Mouse (Mus musculus) lung, embryonic 14.5 days (tissue): ENCODE measurements around the gene Tnfaip2. TPM values are rescaled to one million over a fixed set of nuclear protein-coding genes. Genes with fewer than 3 reads are reported as not detected.

Source experiments
- ATAC-seq: fragments of 200-750 bp; cut with Nextera tagmentation; 2 replicates; pipeline ENCODE4 v1.8.0; 2017; ENCODE audit warnings: mild to moderate bottlenecking, moderate TSS enrichment, moderate library complexity; ENCODE audit not compliant: insufficient read depth
- DNase-seq: peaks from one replicate; pipeline ENCODE4 v3.0.0-alpha.2; 2015
- H3K27ac ChIP-seq: fragments of 300-500 bp; sonication (generic); 2 replicates; pipeline ENCODE4 v1.5.1; 2014; ENCODE audit warnings: low read depth, mild to moderate bottlenecking, moderate library complexity
- H3K27me3 ChIP-seq: fragments of 300-500 bp; sonication (generic); 2 replicates; pipeline ENCODE4 v1.6.1; 2014; ENCODE audit warnings: low read length, control low read depth; ENCODE audit not compliant: insufficient read depth
- H3K36me3 ChIP-seq: fragments of 300-500 bp; sonication (generic); 2 replicates; pipeline ENCODE4 v1.6.1; 2014; ENCODE audit warnings: control low read depth; ENCODE audit not compliant: insufficient read depth
- H3K4me1 ChIP-seq: fragments of 300-500 bp; sonication (generic); 2 replicates; pipeline ENCODE4 v1.6.1; 2014; ENCODE audit warnings: antibody characterized with exemption, control low read depth; ENCODE audit not compliant: insufficient read depth
- H3K4me2 ChIP-seq: fragments of 300-500 bp; sonication (generic); 2 replicates; pipeline ENCODE4 v1.6.1; 2014; ENCODE audit warnings: mild to moderate bottlenecking
- H3K4me3 ChIP-seq: fragments of 300-500 bp; sonication (generic); 2 replicates; pipeline ENCODE4 v1.5.1; 2014; ENCODE audit warnings: low read depth, low read length
- H3K9ac ChIP-seq: fragments of 300-500 bp; sonication (generic); 2 replicates; pipeline ENCODE4 v1.6.1; 2014
- H3K9me3 ChIP-seq: fragments of 300-500 bp; sonication (generic); 2 replicates; pipeline ENCODE4 v1.6.1; 2016; ENCODE audit warnings: low read depth, low read length, control low read depth
- CTCF ChIP-seq: IDR thresholded peaks from 2 replicates; pipeline ENCODE4 v1.5.1; 2016; ENCODE audit warnings: antibody characterized with exemption, low read depth
- WGBS: fragments of 180-500 bp; shearing (Covaris S2); extraction: QIAGEN DNeasy Blood & Tissue Kit; methylation state at CpG from one replicate; pipeline ENCODE4 v1.1.7; 2014; 5-methylcytosine and 5-hydroxymethylcytosine counted together
- polyA plus RNA-seq: library from polyadenylated mRNA; unstranded; fragments of >200 nt; fragmentation: Nextera tagmentation; extraction: Ambion mirVana; gene quantifications from 2 replicates; pipeline ENCODE4 v1.2.1, GENCODE M21; 2014

Gene Tnfaip2
- polyA plus RNA-seq, 1 experiment from 2014 or later = 2.0 TPM

DNA sequence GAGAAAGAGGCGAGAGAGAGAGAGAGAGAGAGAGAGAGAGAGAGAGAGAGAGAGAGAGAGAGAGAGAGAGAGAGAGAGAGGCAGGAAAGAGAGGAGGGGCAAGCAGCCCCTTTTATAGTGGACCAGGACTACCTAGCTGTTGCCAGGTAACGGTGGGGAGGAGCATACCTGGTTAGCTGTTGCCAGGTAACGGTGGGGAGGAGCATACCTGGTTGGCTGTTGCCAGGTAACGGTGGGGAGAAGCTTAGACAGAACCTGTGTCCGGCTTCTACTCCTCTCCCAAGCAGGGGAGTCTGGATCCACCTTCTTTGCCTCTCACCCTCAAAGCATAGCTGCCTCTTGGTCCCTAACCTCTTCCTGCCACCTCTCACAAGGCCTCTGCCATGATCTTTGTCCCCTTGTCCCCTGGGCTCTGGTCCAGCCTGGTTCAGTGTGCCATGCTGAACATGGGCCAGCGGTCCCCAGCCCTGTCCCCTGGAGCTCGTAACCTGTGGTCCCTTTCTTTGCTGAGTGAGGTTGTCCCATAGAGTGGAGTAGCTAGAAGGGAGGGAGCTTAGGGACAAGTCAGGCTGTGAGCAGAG lies 8.0 kb upstream of the Tnfaip2 start:
- ATAC-seq = no peak
- TF ChIP-seq CTCF = no peak
- peak; percentile 47 for DNase-seq
- Histone ChIP-seq H3K4me3 (no peak overlapping the region), H3K27ac (peak overlapping the region; percentile 51), H3K4me2 (peak overlapping the region; percentile 23), H3K36me3 (no peaks in the 10 kb centered on the region), H3K27me3 (peaks cover 18% of the 10 kb centered on the region), H3K4me1 (peaks cover 11% of the 10 kb centered on the region; the same call in 1 of the 2 replicates), H3K9me3 (no peaks in the 10 kb centered on the region), H3K9ac (no peak overlapping the region)
- 40% methylated on average over 6 of the region's 7 CpGs for WGBS

DNA sequence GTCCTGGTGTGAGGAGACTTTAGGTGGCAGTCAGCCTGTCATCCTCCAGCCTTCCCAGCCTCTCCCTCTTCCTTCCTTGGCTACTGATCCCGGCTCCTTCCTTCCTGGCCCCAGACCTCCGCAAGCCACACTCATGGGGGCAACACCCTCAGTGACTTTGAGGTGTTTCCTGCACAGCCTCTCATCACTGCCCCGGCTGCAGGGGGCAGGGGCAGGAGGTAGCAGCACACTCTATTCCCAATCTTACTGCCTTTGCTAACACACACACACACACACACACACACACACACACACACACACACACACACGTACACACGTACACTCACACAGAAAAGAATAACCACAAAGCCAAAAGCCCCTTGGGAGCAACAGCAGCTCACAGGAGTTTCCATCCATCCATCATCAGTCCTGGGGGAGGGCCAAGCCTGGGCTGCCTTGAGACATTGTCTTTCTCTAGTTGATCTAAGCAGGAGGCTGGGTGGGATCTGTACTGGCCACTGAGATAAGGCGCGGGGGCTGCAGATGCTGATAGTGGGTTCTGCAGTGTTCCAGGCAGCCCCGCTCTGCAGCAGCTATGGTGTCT lies 7.4 kb upstream of the Tnfaip2 start:
- Histone ChIP-seq H3K4me3 (no peak overlapping the region), H3K9ac (no peak overlapping the region), H3K9me3 (no peaks in the 10 kb centered on the region), H3K27ac (peak overlapping the region; percentile 51), H3K36me3 (no peaks in the 10 kb centered on the region), H3K4me1 (peaks cover 7% of the 10 kb centered on the region; the same call in 1 of the 2 replicates), H3K4me2 (peak overlapping the region; percentile 23), H3K27me3 (peaks cover 13% of the 10 kb centered on the region)
- WGBS = 24% methylated on average over 8 of the region's 8 CpGs
- TF ChIP-seq CTCF = no peak
- ATAC-seq (no peak), DNase-seq (peak; percentile 57)

- no peak overlapping the region for H3K9ac ChIP-seq
- no peak for ATAC-seq
- 83% methylated on average over 3 of the region's 3 CpGs for WGBS
Observed at GRCm38 (mm10) chr12:111436170-111436569, 6.1 kb upstream of the Tnfaip2 start.

DNA sequence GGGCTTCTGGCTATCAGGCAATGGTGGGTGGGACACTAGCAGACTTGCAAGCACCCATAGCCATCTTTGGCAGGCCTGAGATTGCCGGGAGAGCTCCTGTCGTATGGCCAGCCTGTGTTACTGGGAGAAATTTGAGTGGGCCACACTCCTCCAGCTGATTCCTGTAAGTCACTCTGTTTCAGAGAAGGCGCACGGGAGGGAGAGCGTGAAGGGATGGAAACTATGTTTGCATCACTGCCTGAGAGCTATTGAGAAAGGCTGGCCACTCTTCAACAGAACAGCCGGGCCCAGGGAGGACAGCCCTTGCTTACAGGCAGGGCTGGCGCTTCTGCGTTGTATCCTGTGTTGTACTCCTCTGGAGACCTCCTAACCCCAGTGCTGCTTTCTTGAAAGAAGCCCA lies 5.6 kb upstream of the Tnfaip2 start:
- Histone ChIP-seq H3K4me2 (no peak overlapping the region), H3K27me3 (peaks cover 3% of the 10 kb centered on the region; the same call in 1 of the 2 replicates), H3K36me3 (no peaks in the 10 kb centered on the region), H3K9ac (no peak overlapping the region), H3K4me3 (no peak overlapping the region), H3K27ac (no peak overlapping the region), H3K9me3 (no peaks in the 10 kb centered on the region), H3K4me1 (no peaks in the 10 kb centered on the region)
- DNase-seq = no peak
- no peak for TF ChIP-seq CTCF
- no peak for ATAC-seq
- 51% methylated on average over 8 of the region's 8 CpGs for whole genome bisulfite sequencing

More at GRCm38 (mm10) chr12:111436170-111436569, 6.1 kb upstream of the Tnfaip2 start:
- Histone ChIP-seq H3K4me2 (no peak overlapping the region), H3K27ac (no peak overlapping the region), H3K4me3 (no peak overlapping the region), H3K27me3 (no peaks in the 10 kb centered on the region), H3K36me3 (no peaks in the 10 kb centered on the region), H3K9me3 (no peaks in the 10 kb centered on the region), H3K4me1 (no peaks in the 10 kb centered on the region)
- no peak for DNase-seq
- no peak for TF ChIP-seq CTCF

DNA sequence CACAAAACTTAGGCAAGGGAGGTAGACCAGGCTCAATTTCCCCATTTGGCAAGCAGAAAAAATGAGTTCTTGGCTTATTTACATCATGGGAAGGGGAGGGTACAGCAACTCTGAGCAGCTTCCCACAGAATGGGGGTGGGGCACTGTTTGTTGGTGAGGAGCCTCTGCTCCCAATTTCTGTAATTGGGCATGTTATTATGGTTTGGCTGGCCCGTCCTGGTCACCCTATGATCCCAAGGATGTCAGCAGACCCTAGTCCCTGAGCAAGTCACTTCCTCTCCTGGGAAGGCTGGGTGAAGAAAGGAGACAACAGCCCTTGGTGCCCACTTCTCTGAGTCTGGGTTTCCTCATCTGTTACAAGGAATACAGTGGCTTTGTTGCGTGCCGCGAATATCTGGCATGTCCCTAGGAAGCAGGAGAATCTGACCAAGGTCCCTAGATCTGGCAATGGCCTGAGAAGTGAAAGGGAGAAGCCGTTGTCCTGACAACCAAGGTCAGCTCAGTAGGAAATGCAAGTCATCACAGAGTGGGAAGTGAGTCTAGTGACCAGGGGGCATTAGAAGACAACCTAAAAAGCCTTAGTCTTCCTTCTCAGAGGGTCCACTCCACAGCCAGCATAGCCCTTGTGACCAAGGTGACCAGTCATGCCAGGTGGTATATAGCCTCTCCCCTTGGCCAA lies 4.9 kb upstream of the Tnfaip2 start:
- no peak overlapping the region for H3K4me3 ChIP-seq
- H3K9ac ChIP-seq = no peak overlapping the region
- no peak for ATAC-seq
- no peak overlapping the region for H3K27ac ChIP-seq
- H3K36me3 ChIP-seq = no peaks in the 10 kb centered on the region
- no peak for TF ChIP-seq CTCF
- 63% methylated on average over 5 of the region's 5 CpGs for WGBS
- DNase-seq = no peak
- H3K4me1 ChIP-seq = peaks cover 3% of the 10 kb centered on the region; the same call in 1 of the 2 replicates
- no peak overlapping the region for H3K4me2 ChIP-seq
- H3K9me3 ChIP-seq = no peaks in the 10 kb centered on the region
- peaks cover 10% of the 10 kb centered on the region for H3K27me3 ChIP-seq

DNA sequence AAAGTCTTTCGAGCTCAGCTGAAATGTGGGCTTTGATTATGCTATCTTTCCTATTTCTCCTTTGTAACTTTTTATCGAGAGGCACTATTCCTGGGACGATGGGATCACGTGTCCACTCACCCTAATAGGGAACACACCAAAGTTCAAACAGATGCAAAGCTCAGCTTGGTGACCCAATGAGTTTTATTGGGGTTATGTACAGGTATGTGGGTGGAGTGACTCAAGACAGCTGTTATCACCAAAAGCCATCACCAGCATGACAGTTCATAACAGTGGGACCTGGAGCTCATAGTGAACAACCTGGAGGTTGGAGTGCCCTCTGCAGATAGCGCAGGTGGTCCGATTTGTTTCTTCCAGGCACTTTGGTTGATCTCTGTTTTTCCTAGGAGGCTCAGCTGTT lies 3.4 kb upstream of the Tnfaip2 start:
- 79% methylated on average over 6 of the region's 6 CpGs for WGBS

DNA sequence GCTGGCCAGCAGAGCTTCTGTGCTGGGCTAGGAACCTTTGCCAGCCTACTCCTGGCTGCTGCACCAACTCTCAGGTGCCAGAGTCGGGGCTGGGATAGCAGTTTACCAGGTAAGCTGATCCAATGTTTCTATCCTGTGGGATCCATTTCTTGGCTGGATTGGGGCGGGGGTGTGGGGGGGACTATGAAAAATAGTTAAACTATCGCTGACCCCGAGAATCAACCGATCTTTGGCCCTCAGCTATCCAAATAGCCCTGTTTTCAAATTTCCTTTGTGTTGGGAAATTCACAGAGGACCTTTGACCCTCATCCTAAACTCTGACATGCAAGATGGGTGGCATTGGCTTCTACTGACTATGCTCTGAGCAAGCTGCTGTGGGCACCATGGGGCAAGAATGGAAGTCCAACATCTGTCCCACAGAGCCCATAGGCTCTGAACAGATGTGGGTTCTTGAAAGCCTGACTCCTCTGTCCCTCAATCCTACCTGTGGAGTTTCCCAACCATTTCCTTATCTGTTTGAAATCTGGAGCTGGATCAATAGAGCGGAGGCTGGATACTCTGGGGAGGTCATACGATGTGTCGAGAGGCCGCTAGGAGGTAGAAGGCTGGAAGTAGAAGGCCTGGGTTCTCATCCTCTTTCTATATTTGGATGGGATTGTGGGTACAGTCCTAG lies 1.4 kb upstream of the Tnfaip2 start:
- H3K9me3 ChIP-seq = no peaks in the 10 kb centered on the region
- no peak for TF ChIP-seq CTCF
- no peak overlapping the region for H3K4me2 ChIP-seq
- no peak overlapping the region for H3K9ac ChIP-seq
- H3K27ac ChIP-seq = no peak overlapping the region
- no peak overlapping the region for H3K4me3 ChIP-seq
- H3K4me1 ChIP-seq = peaks cover 3% of the 10 kb centered on the region; the same call in 1 of the 2 replicates
- no peaks in the 10 kb centered on the region for H3K36me3 ChIP-seq
- H3K27me3 ChIP-seq = peaks cover 44% of the 10 kb centered on the region
- ATAC-seq (no peak), DNase-seq (no peak)
- WGBS = 88% methylated on average over 9 of the region's 9 CpGs

More for the DNA sequence above, 3.4 kb upstream of the Tnfaip2 start:
- Histone ChIP-seq H3K4me2 (no peak overlapping the region), H3K27me3 (peaks cover 25% of the 10 kb centered on the region), H3K36me3 (no peaks in the 10 kb centered on the region), H3K9me3 (no peaks in the 10 kb centered on the region), H3K4me3 (no peak overlapping the region), H3K4me1 (peaks cover 3% of the 10 kb centered on the region; the same call in 1 of the 2 replicates), H3K27ac (no peak overlapping the region), H3K9ac (no peak overlapping the region)
- ATAC-seq = no peak
- DNase-seq = no peak
- TF ChIP-seq CTCF = no peak
